Mouse (Mus musculus) G1E (cell line): ENCODE results near the gene Stxbp6. TPM values are rescaled to one million over a fixed set of nuclear protein-coding genes. Genes with fewer than 3 reads are reported as not detected.

Experiments used
- ATAC-seq: 2 replicates; pipeline ENCODE4 v1.8.0; 2016; ENCODE audit warnings: mild to moderate bottlenecking; ENCODE audit not compliant: insufficient number of reproducible peaks, poor library complexity, low FRiP score, severe bottlenecking; ENCODE audit errors: extremely low read depth
- DNase-seq: peaks from one replicate; pipeline ENCODE4 v3.0.0; 2012; ENCODE audit warnings: low spot score
- H3K27me3 ChIP-seq: 2 replicates; pipeline ENCODE4 v1.6.1; 2012; ENCODE audit warnings: mild to moderate bottlenecking, low read length, inconsistent platforms; ENCODE audit not compliant: insufficient read depth
- H3K36me3 ChIP-seq: replicated peaks from 2 replicates; pipeline ENCODE3; 2012; ENCODE audit warnings: mild to moderate bottlenecking, inconsistent platforms
- H3K4me1 ChIP-seq: 2 replicates; pipeline ENCODE4 v1.6.1; 2012; ENCODE audit warnings: low read depth, low read length, inconsistent platforms, mixed read lengths; ENCODE audit not compliant: insufficient read depth
- H3K4me3 ChIP-seq: 2 replicates; pipeline ENCODE4 v1.5.1; 2012; ENCODE audit warnings: low read depth, mild to moderate bottlenecking, inconsistent platforms, low read length, moderate library complexity, mixed read lengths
- H3K9me3 ChIP-seq: replicated peaks from 2 replicates; pipeline ENCODE4 v1.6.1; 2012; ENCODE audit warnings: inconsistent platforms
- CTCF ChIP-seq: IDR thresholded peaks from 2 replicates; pipeline ENCODE4 v1.5.1; 2012; ENCODE audit warnings: low read depth, low read length, inconsistent platforms, mixed read lengths
- GATA1 ChIP-seq: IDR thresholded peaks from 2 replicates; pipeline ENCODE4 v1.6.1; 2012; ENCODE audit warnings: borderline replicate concordance, low read length, inconsistent platforms, mixed read lengths
- GATA2 ChIP-seq: IDR thresholded peaks from 2 replicates; pipeline ENCODE4 v1.6.1; 2012; ENCODE audit warnings: low read depth, low read length, inconsistent platforms, borderline replicate concordance
- POLR2AphosphoS5 ChIP-seq: IDR thresholded peaks from 2 replicates; pipeline ENCODE4 v1.6.1; 2012; ENCODE audit warnings: low read depth, low read length, inconsistent platforms; ENCODE audit not compliant: insufficient replicate concordance
- TAL1 ChIP-seq: conservative IDR thresholded peaks from 2 replicates; pipeline ENCODE4 v1.6.1; 2012; ENCODE audit warnings: low read depth, low read length, inconsistent platforms, mixed read lengths
- polyA plus RNA-seq: library from polyadenylated mRNA; stranded (reverse); fragments of >175 nt; gene quantifications from 2 replicates; pipeline ENCODE4 v1.2.3, GENCODE M21; 2012
- total RNA-seq, 2 experiments: library from RNA; stranded (forward) in 1 of 2; stranded (reverse) in 1 of 2; fragments of 200-1000 nt in 1 of 2; fragments of >200 nt in 1 of 2; fragmentation: Nextera tagmentation in 1 of 2; gene quantifications; 2 replicates each; pipeline ENCODE4 v1.2.3; 2014 to 2017

Stxbp6 gene
- total and polyA plus RNA-seq, 3 experiments = 0.11 TPM; not detected in 2

- no peaks in the 10 kb centered on the region for H3K27me3 ChIP-seq
- H3K4me1 ChIP-seq = no peaks in the 10 kb centered on the region
- peaks cover 13% of the 10 kb centered on the region for H3K9me3 ChIP-seq
- TF ChIP-seq CTCF = no peak
- no peak for TF ChIP-seq POLR2AphosphoS5
- no peak for TF ChIP-seq GATA1
- TF ChIP-seq TAL1 = no peak
- no peak for TF ChIP-seq GATA2
- DNase-seq (no peak), ATAC-seq (no peak)
- no peak overlapping the region for H3K4me3 ChIP-seq
- H3K36me3 ChIP-seq = no peaks in the 10 kb centered on the region
Observed at GRCm38 (mm10) chr12:45006049-45006448, 68.5 kb downstream of the Stxbp6 start.

- ATAC-seq (no peak), DNase-seq (no peak)
- H3K36me3 ChIP-seq = no peaks in the 10 kb centered on the region
- peaks cover 13% of the 10 kb centered on the region for H3K9me3 ChIP-seq
- TF ChIP-seq GATA2 (no peak), TAL1 (no peak), CTCF (no peak), GATA1 (no peak), POLR2AphosphoS5 (no peak)
- no peaks in the 10 kb centered on the region for H3K4me1 ChIP-seq
- H3K4me3 ChIP-seq = no peak overlapping the region
- H3K27me3 ChIP-seq = no peaks in the 10 kb centered on the region
Observed at GRCm38 (mm10) chr12:45001996-45002395, 72.5 kb downstream of the Stxbp6 start.

DNA sequence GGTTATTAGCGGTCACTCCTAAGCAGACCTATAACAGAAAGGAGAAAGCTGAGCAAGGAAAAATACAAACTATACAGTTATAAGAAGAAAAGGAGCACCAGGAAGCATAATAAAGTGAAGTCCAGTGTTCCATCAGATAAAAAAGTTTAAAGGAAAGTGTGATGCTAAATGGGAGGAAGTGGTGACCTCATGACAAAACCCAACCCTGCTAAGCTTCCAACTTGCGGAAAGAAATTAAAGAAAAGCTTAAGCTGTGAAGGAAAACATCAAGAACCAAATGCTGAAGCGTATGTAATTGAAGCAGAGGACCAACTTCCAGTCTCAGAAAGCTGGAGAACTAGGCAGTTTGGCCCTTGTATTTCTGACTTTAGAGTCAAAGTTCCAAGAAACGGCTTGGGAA, 77.1 kb downstream of the Stxbp6 start:
- ATAC-seq = no peak
- H3K27me3 ChIP-seq = no peaks in the 10 kb centered on the region
- DNase-seq = no peak
- TF ChIP-seq POLR2AphosphoS5 (no peak), GATA1 (no peak), GATA2 (no peak)
- H3K4me1 ChIP-seq = no peaks in the 10 kb centered on the region
- H3K36me3 ChIP-seq = no peaks in the 10 kb centered on the region
- peaks cover 10% of the 10 kb centered on the region; the same call in 1 of the 2 replicates for H3K9me3 ChIP-seq
- no peak overlapping the region for H3K4me3 ChIP-seq

GRCm38 (mm10) chr12:44996897-44997296, 77.6 kb downstream of the Stxbp6 start:
- Histone ChIP-seq H3K9me3 (peaks cover 10% of the 10 kb centered on the region; the same call in 1 of the 2 replicates), H3K4me3 (no peak overlapping the region), H3K4me1 (no peaks in the 10 kb centered on the region), H3K27me3 (no peaks in the 10 kb centered on the region), H3K36me3 (no peaks in the 10 kb centered on the region)
- DNase-seq (no peak), ATAC-seq (no peak)
- TF ChIP-seq POLR2AphosphoS5 (no peak), GATA2 (no peak), GATA1 (no peak), TAL1 (no peak)

GRCm38 (mm10) chr12:44996274-44996673, 78.2 kb downstream of the Stxbp6 start:
- Histone ChIP-seq H3K4me3 (no peak overlapping the region), H3K4me1 (no peaks in the 10 kb centered on the region), H3K36me3 (no peaks in the 10 kb centered on the region), H3K27me3 (no peaks in the 10 kb centered on the region), H3K9me3 (peaks cover 8% of the 10 kb centered on the region; the same call in 1 of the 2 replicates)
- ATAC-seq = no peak
- TF ChIP-seq GATA2 = no peak
- no peak for TF ChIP-seq GATA1
- TF ChIP-seq TAL1 = no peak
- TF ChIP-seq POLR2AphosphoS5 = no peak
- no peak for TF ChIP-seq CTCF
- DNase-seq = no peak

DNA sequence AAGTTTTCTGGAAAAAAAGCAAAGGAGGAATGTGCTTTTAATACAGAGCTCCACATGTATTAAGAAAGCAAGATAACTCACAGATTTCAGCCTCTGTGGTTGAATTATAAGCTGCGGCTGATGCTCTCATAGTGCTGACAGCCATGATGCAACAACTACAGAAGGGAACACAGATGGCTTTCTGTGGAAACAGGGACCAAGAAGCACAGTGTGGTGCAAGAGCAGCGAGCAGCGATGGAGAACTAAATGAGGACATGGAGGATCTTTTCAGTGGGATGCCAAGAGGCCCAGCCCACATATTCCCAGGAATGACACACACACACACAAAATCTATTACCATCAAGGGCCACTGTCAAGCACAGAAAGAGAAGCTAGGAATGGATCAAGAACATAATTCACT, 81.1 kb downstream of the Stxbp6 start:
- no peaks in the 10 kb centered on the region for H3K4me1 ChIP-seq
- no peaks in the 10 kb centered on the region for H3K36me3 ChIP-seq
- TF ChIP-seq CTCF = no peak
- TF ChIP-seq TAL1 = no peak
- TF ChIP-seq POLR2AphosphoS5 = no peak
- TF ChIP-seq GATA2 = no peak
- no peak for TF ChIP-seq GATA1
- no peak for ATAC-seq
- no peak overlapping the region for H3K4me3 ChIP-seq
- DNase-seq = no peak
- no peaks in the 10 kb centered on the region for H3K27me3 ChIP-seq
- H3K9me3 ChIP-seq = peaks cover 8% of the 10 kb centered on the region

DNA sequence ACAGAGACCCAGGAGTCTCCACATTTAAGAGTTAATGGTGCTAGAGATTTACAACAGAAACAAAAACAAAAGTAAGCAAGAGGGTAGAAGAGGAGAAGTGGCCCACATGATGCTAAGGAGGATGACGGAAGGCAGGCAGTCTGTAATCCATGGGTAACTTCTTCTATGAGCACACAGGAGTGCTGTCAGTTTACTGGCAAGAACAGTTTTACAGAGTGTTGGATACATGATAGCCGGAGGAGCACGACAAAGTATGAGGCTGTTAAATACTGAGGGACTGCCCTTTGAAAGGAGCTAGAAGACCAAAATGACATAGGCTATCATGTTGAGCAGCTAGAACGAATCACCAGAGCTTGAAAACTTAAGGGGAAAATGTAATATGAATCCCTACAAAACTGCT, 81.7 kb downstream of the Stxbp6 start:
- peaks cover 8% of the 10 kb centered on the region for H3K9me3 ChIP-seq
- H3K4me3 ChIP-seq = no peak overlapping the region
- no peaks in the 10 kb centered on the region for H3K36me3 ChIP-seq
- ATAC-seq (no peak), DNase-seq (no peak)
- no peak for TF ChIP-seq POLR2AphosphoS5
- TF ChIP-seq GATA1 = no peak
- TF ChIP-seq GATA2 = no peak
- no peak for TF ChIP-seq CTCF
- TF ChIP-seq TAL1 = no peak
- no peaks in the 10 kb centered on the region for H3K4me1 ChIP-seq
- H3K27me3 ChIP-seq = no peaks in the 10 kb centered on the region
